Mouse (Mus musculus) bone marrow, adult 2 months (tissue): ENCODE measurements around the gene Dclk1. TPM values are rescaled to one million over a fixed set of nuclear protein-coding genes. Genes with fewer than 3 reads are reported as not detected.

Experiments used
- H3K27ac ChIP-seq: fragments of 200-500 bp; 2 replicates; pipeline ENCODE4 v1.5.1; 2012; ENCODE audit warnings: low read depth, mild to moderate bottlenecking, control low read depth, inconsistent platforms, low read length; ENCODE audit not compliant: control insufficient read depth, poor library complexity, insufficient read depth
- H3K4me1 ChIP-seq: fragments of 200-500 bp; 2 replicates; pipeline ENCODE4 v1.6.1; 2011; ENCODE audit warnings: low read length; ENCODE audit not compliant: control insufficient read depth, insufficient read depth
- H3K4me3 ChIP-seq: fragments of 200-500 bp; replicated peaks from 2 replicates; pipeline ENCODE3; 2011; ENCODE audit warnings: mild to moderate bottlenecking, low read depth, low read length, control low read depth; ENCODE audit not compliant: control insufficient read depth
- CTCF ChIP-seq: fragments of 200-500 bp; IDR thresholded peaks from 2 replicates; pipeline ENCODE4 v1.5.1; 2011; ENCODE audit warnings: low read length, control low read depth; ENCODE audit not compliant: control insufficient read depth, insufficient read depth
- POLR2A ChIP-seq: fragments of 200-500 bp; IDR thresholded peaks from 2 replicates; pipeline ENCODE4 v1.6.1; 2011; ENCODE audit warnings: low read depth, mild to moderate bottlenecking, control low read depth, low read length, borderline replicate concordance; ENCODE audit not compliant: control insufficient read depth
- WGBS: fragments of 180-500 bp; shearing (Covaris S2); methylation state at CpG from one replicate; pipeline ENCODE4 v1.1.7; 2018; 5-methylcytosine and 5-hydroxymethylcytosine counted together
- polyA plus RNA-seq: library from polyadenylated mRNA; stranded (reverse); fragments of >200 nt; gene quantifications from 2 replicates; pipeline ENCODE4 v1.2.4, GENCODE M21; 2011; ENCODE audit warnings: low replicate concordance; ENCODE audit not compliant: missing spikeins, insufficient read depth, insufficient read length

Dclk1 gene
- polyA plus RNA-seq, 1 experiment: 4.4 TPM

- no peak for TF ChIP-seq POLR2A
- no peak for TF ChIP-seq CTCF
- no peak overlapping the region for H3K27ac ChIP-seq
- no peak overlapping the region for H3K4me3 ChIP-seq
- WGBS: 73% methylated on average over 13 of the region's 13 CpGs
- H3K4me1 ChIP-seq: no peaks in the 10 kb centered on the region
Observed at GRCm38 (mm10) chr3:55543929-55544684, 301.9 kb downstream of the Dclk1 start.

GRCm38 (mm10) chr3:55545296-55545695 is 303.1 kb downstream of the Dclk1 start:
- TF ChIP-seq POLR2A (no peak), CTCF (no peak)
- no peak overlapping the region for H3K27ac ChIP-seq
- no peak overlapping the region for H3K4me3 ChIP-seq
- 88% methylated on average over 3 of the region's 3 CpGs for WGBS
- H3K4me1 ChIP-seq: no peaks in the 10 kb centered on the region

GRCm38 (mm10) chr3:55545916-55546315 is 303.8 kb downstream of the Dclk1 start:
- Histone ChIP-seq H3K4me1 (no peaks in the 10 kb centered on the region), H3K27ac (no peak overlapping the region), H3K4me3 (no peak overlapping the region)
- 77% methylated on average over 9 of the region's 9 CpGs for WGBS
- no peak for TF ChIP-seq CTCF
- TF ChIP-seq POLR2A: no peak

- Histone ChIP-seq H3K27ac (no peak overlapping the region), H3K4me3 (no peak overlapping the region), H3K4me1 (no peaks in the 10 kb centered on the region)
- TF ChIP-seq POLR2A: no peak
- TF ChIP-seq CTCF: no peak
- 78% methylated on average over 2 of the region's 2 CpGs for WGBS
Observed at GRCm38 (mm10) chr3:55547106-55547505, 304.9 kb downstream of the Dclk1 start.

- H3K4me1 ChIP-seq: no peaks in the 10 kb centered on the region
- TF ChIP-seq POLR2A (no peak), CTCF (no peak)
- 46% methylated on average over 7 of the region's 7 CpGs for WGBS
- no peak overlapping the region for H3K4me3 ChIP-seq
- no peak overlapping the region for H3K27ac ChIP-seq
Observed at GRCm38 (mm10) chr3:55549376-55549775, 307.2 kb downstream of the Dclk1 start.

GRCm38 (mm10) chr3:55550962-55551361 is 308.8 kb downstream of the Dclk1 start:
- no peak for TF ChIP-seq POLR2A
- TF ChIP-seq CTCF: no peak
- no peak overlapping the region for H3K27ac ChIP-seq
- 68% methylated on average over 4 of the region's 4 CpGs for WGBS
- no peaks in the 10 kb centered on the region for H3K4me1 ChIP-seq
- H3K4me3 ChIP-seq: no peak overlapping the region

GRCm38 (mm10) chr3:55551912-55552311 is 309.7 kb downstream of the Dclk1 start:
- no peaks in the 10 kb centered on the region for H3K4me1 ChIP-seq
- H3K4me3 ChIP-seq: no peak overlapping the region
- no peak overlapping the region for H3K27ac ChIP-seq
- WGBS: 75% methylated on average over 4 of the region's 4 CpGs
- TF ChIP-seq CTCF: no peak
- no peak for TF ChIP-seq POLR2A

- TF ChIP-seq CTCF (no peak), POLR2A (no peak)
- Histone ChIP-seq H3K27ac (no peak overlapping the region), H3K4me1 (no peaks in the 10 kb centered on the region), H3K4me3 (no peak overlapping the region)
- WGBS: 85% methylated on average over 9 of the region's 9 CpGs
Observed at GRCm38 (mm10) chr3:55553031-55553430, 310.9 kb downstream of the Dclk1 start.

GRCm38 (mm10) chr3:55555848-55556247 is 313.7 kb downstream of the Dclk1 start:
- Histone ChIP-seq H3K27ac (no peak overlapping the region), H3K4me3 (no peak overlapping the region), H3K4me1 (no peaks in the 10 kb centered on the region)
- 84% methylated on average over 6 of the region's 6 CpGs for WGBS
- no peak for TF ChIP-seq CTCF
- TF ChIP-seq POLR2A: no peak
